Mouse (Mus musculus): ENCODE results near the gene Arhgdia. TPM values are rescaled to one million over a fixed set of nuclear protein-coding genes. Genes with fewer than 3 reads are reported as not detected.

Gene Arhgdia
- polyA plus RNA-seq, 1 experiment from 2014 or later: 422 TPM

GRCm38 (mm10) chr11:120612763-120613162 is 31.3 kb upstream of the Arhgdia start:
- Histone ChIP-seq H3K36me3 (peaks cover 58% of the 10 kb centered on the region), H3K4me3 (no peak overlapping the region)
- WGBS: 42% methylated on average over 6 of the region's 6 CpGs

GRCm38 (mm10) chr11:120610477-120611046 is 29.1 kb upstream of the Arhgdia start:
- ATAC-seq (ENCODE audit: insufficient number of reproducible peaks, low FRiP score): no peak

More at GRCm38 (mm10) chr11:120612763-120613162, 31.3 kb upstream of the Arhgdia start:
- Histone ChIP-seq H3K27ac (ENCODE audit: poor library complexity, severe bottlenecking) (no peak overlapping the region), H3K4me1 (replicated peaks) (peaks cover 42% of the 10 kb centered on the region), H3K9me3 (replicated peaks) (no peaks in the 10 kb centered on the region), H3K4me2 (no peak overlapping the region), H3K9ac (no peak overlapping the region), H3K27me3 (replicated peaks) (no peaks in the 10 kb centered on the region; the same call in 1 of the 2 replicates)
- ATAC-seq (ENCODE audit: insufficient number of reproducible peaks, low FRiP score): no peak

GRCm38 (mm10) chr11:120609250-120609649 is 27.8 kb upstream of the Arhgdia start:
- H3K4me1 ChIP-seq (replicated peaks): peaks cover 33% of the 10 kb centered on the region
- peak overlapping the region; percentile 56 for H3K27ac ChIP-seq (ENCODE audit: poor library complexity, severe bottlenecking)
- no peaks in the 10 kb centered on the region; the same call in 1 of the 2 replicates for H3K27me3 ChIP-seq (replicated peaks)
- H3K36me3 ChIP-seq: peaks cover 72% of the 10 kb centered on the region
- peak overlapping the region; percentile 70 for H3K4me2 ChIP-seq
- WGBS: 35% methylated on average over 8 of the region's 8 CpGs
- ATAC-seq (ENCODE audit: insufficient number of reproducible peaks, low FRiP score): peak; percentile 66
- H3K4me3 ChIP-seq: peak overlapping the region; percentile 43; the same call in 1 of the 2 replicates
- peak overlapping the region; percentile 70; the same call in 1 of the 2 replicates for H3K9ac ChIP-seq
- H3K9me3 ChIP-seq (replicated peaks): no peaks in the 10 kb centered on the region

More at GRCm38 (mm10) chr11:120610477-120611046, 29.1 kb upstream of the Arhgdia start:
- no peak overlapping the region for H3K27ac ChIP-seq (ENCODE audit: poor library complexity, severe bottlenecking)
- H3K4me1 ChIP-seq (replicated peaks): peaks cover 39% of the 10 kb centered on the region
- H3K9ac ChIP-seq: no peak overlapping the region
- no peaks in the 10 kb centered on the region for H3K9me3 ChIP-seq (replicated peaks)
- 83% methylated on average over 9 of the region's 9 CpGs for WGBS
- no peak overlapping the region for H3K4me2 ChIP-seq
- peaks cover 70% of the 10 kb centered on the region for H3K36me3 ChIP-seq
- no peaks in the 10 kb centered on the region; the same call in 1 of the 2 replicates for H3K27me3 ChIP-seq (replicated peaks)
- H3K4me3 ChIP-seq: no peak overlapping the region

GRCm38 (mm10) chr11:120608241-120609034 is 27.0 kb upstream of the Arhgdia start, which contains the start of gene Npb:
Gene Npb, plus strand, starts transcription at chr11:120608477.
- peak within 1 kb of the TSS; percentile 70 for H3K4me2 ChIP-seq
- H3K27ac ChIP-seq (ENCODE audit: poor library complexity, severe bottlenecking): peak within 1 kb of the TSS; percentile 56
- no peaks in the 10 kb centered on the region for H3K9me3 ChIP-seq (replicated peaks)
- H3K4me1 ChIP-seq (replicated peaks): peaks cover 33% of the 10 kb centered on the region
- H3K4me3 ChIP-seq: peak within 1 kb of the TSS; percentile 43
- H3K27me3 ChIP-seq (replicated peaks): no peaks in the 10 kb centered on the region; the same call in 1 of the 2 replicates
- ATAC-seq (ENCODE audit: insufficient number of reproducible peaks, low FRiP score): no peak
- peaks cover 72% of the 10 kb centered on the region for H3K36me3 ChIP-seq
- WGBS: 6% methylated on average over 45 of the region's 45 CpGs
- peak within 1 kb of the TSS; percentile 70 for H3K9ac ChIP-seq

GRCm38 (mm10) chr11:120606764-120607163 is 25.3 kb upstream of the Arhgdia start:
- no peak overlapping the region for H3K9ac ChIP-seq
- no peak overlapping the region for H3K4me3 ChIP-seq
- H3K36me3 ChIP-seq: peaks cover 72% of the 10 kb centered on the region
- H3K4me1 ChIP-seq (replicated peaks): peaks cover 33% of the 10 kb centered on the region
- 72% methylated on average over 4 of the region's 4 CpGs for WGBS
- H3K4me2 ChIP-seq: no peak overlapping the region
- no peaks in the 10 kb centered on the region; the same call in 1 of the 2 replicates for H3K27me3 ChIP-seq (replicated peaks)
- ATAC-seq (ENCODE audit: insufficient number of reproducible peaks, low FRiP score): no peak
- no peaks in the 10 kb centered on the region for H3K9me3 ChIP-seq (replicated peaks)
- no peak overlapping the region for H3K27ac ChIP-seq (ENCODE audit: poor library complexity, severe bottlenecking)

- H3K27ac ChIP-seq (ENCODE audit: poor library complexity, severe bottlenecking): no peak overlapping the region
- no peak overlapping the region for H3K9ac ChIP-seq
- no peak for ATAC-seq (ENCODE audit: insufficient number of reproducible peaks, low FRiP score)
- no peak overlapping the region for H3K4me3 ChIP-seq
- WGBS: 82% methylated on average over 7 of the region's 7 CpGs
- H3K4me1 ChIP-seq (replicated peaks): peaks cover 33% of the 10 kb centered on the region
- H3K36me3 ChIP-seq: peaks cover 68% of the 10 kb centered on the region
- no peaks in the 10 kb centered on the region for H3K9me3 ChIP-seq (replicated peaks)
- no peaks in the 10 kb centered on the region; the same call in 1 of the 2 replicates for H3K27me3 ChIP-seq (replicated peaks)
- no peak overlapping the region for H3K4me2 ChIP-seq
Measured at GRCm38 (mm10) chr11:120605667-120606066, 24.2 kb upstream of the Arhgdia start.

- H3K4me1 ChIP-seq (replicated peaks): peaks cover 27% of the 10 kb centered on the region
- no peak for ATAC-seq (ENCODE audit: insufficient number of reproducible peaks, low FRiP score)
- H3K36me3 ChIP-seq: peaks cover 62% of the 10 kb centered on the region
- WGBS: 80% methylated on average over 2 of the region's 2 CpGs
- no peaks in the 10 kb centered on the region for H3K9me3 ChIP-seq (replicated peaks)
- H3K27me3 ChIP-seq (replicated peaks): no peaks in the 10 kb centered on the region
- H3K27ac ChIP-seq (ENCODE audit: poor library complexity, severe bottlenecking): no peak overlapping the region
- no peak overlapping the region for H3K4me2 ChIP-seq
- no peak overlapping the region for H3K4me3 ChIP-seq
- no peak overlapping the region for H3K9ac ChIP-seq
Measured at GRCm38 (mm10) chr11:120603545-120603944, 22.1 kb upstream of the Arhgdia start.

- H3K27ac ChIP-seq (ENCODE audit: poor library complexity, severe bottlenecking): no peak overlapping the region
- H3K27me3 ChIP-seq (replicated peaks): no peaks in the 10 kb centered on the region
- no peak overlapping the region for H3K4me3 ChIP-seq
- H3K4me1 ChIP-seq (replicated peaks): peaks cover 23% of the 10 kb centered on the region
- WGBS: 90% methylated on average over 3 of the region's 3 CpGs
- ATAC-seq (ENCODE audit: insufficient number of reproducible peaks, low FRiP score): no peak
- no peak overlapping the region for H3K4me2 ChIP-seq
- no peaks in the 10 kb centered on the region for H3K9me3 ChIP-seq (replicated peaks)
- H3K36me3 ChIP-seq: peaks cover 65% of the 10 kb centered on the region
- H3K9ac ChIP-seq: no peak overlapping the region
Measured at GRCm38 (mm10) chr11:120600716-120601115, 19.3 kb upstream of the Arhgdia start.

- ATAC-seq (ENCODE audit: insufficient number of reproducible peaks, low FRiP score): no peak
- Histone ChIP-seq H3K9me3 (replicated peaks) (no peaks in the 10 kb centered on the region), H3K27ac (ENCODE audit: poor library complexity, severe bottlenecking) (peak overlapping the region; percentile 69), H3K4me3 (peak overlapping the region; percentile 100), H3K4me1 (replicated peaks) (peaks cover 24% of the 10 kb centered on the region), H3K4me2 (peak overlapping the region; percentile 100), H3K9ac (peak overlapping the region; percentile 100), H3K27me3 (replicated peaks) (no peaks in the 10 kb centered on the region), H3K36me3 (peaks cover 64% of the 10 kb centered on the region)
- 45% methylated on average over 17 of the region's 17 CpGs for whole genome bisulfite sequencing
Measured at GRCm38 (mm10) chr11:120598990-120599549, 17.6 kb upstream of the Arhgdia start.

- ATAC-seq (ENCODE audit: insufficient number of reproducible peaks, low FRiP score): peak; percentile 98
- H3K4me2 ChIP-seq: peak within 1 kb of the TSS; percentile 100
- H3K9me3 ChIP-seq (replicated peaks): no peaks in the 10 kb centered on the region
- no peaks in the 10 kb centered on the region for H3K27me3 ChIP-seq (replicated peaks)
- under 1% methylated on average over 88 of the region's 88 CpGs for whole genome bisulfite sequencing
- H3K36me3 ChIP-seq: peaks cover 64% of the 10 kb centered on the region
- peaks cover 24% of the 10 kb centered on the region for H3K4me1 ChIP-seq (replicated peaks)
- peak within 1 kb of the TSS; percentile 91 for H3K27ac ChIP-seq (ENCODE audit: poor library complexity, severe bottlenecking)
- H3K9ac ChIP-seq: peak within 1 kb of the TSS; percentile 100
- peak within 1 kb of the TSS; percentile 100 for H3K4me3 ChIP-seq
Measured at GRCm38 (mm10) chr11:120598283-120598989, 17.0 kb upstream of the Arhgdia start, which contains the start of the genes Alyref and Anapc11. Gene Alyref, minus strand, starts transcription at chr11:120598365. Gene Anapc11, plus strand, starts transcription at chr11:120598421.

Data from heart, embryonic 12.5 days (tissue).